9 mouse cellular contexts compared by ENCODE assay signal in genomic region chr17:27039432-27040102, GRCm38 (mm10). TPM values are rescaled to one million over a fixed set of nuclear protein-coding genes. Genes with fewer than 3 reads are reported as not detected.
DNase-seq lines count a peak whose midpoint lies in the region; ATAC-seq and TF ChIP-seq lines count a peak whose summit lies in the region.
"Had no signal": no experiment of that assay in that cellular context is flagged by ENCODE, and none has a peak within 500 bp of the region (broad histone marks: within the 10 kb centered on the region; RNA-seq: fewer than 3 reads in every experiment).

No protein-coding gene starts in this region.

- H3K27me3 ChIP-seq in forebrain, embryonic 12.5 days = peaks cover 9% of the 10 kb centered on the region; the same call in 1 of the 2 replicates
- H3K27me3 ChIP-seq in forebrain, postnatal 0 days (ENCODE audit: insufficient read depth, low read length) = no peaks in the 10 kb centered on the region
- H3K27me3 ChIP-seq in liver, postnatal 0 days (ENCODE audit: insufficient read depth, low read length) = no peaks in the 10 kb centered on the region
- no peaks in the 10 kb centered on the region for H3K27me3 ChIP-seq in embryonic facial prominence, embryonic 11.5 days (ENCODE audit: control insufficient read depth, insufficient read depth, low read length)
- H3K27me3 ChIP-seq in myocyte (ENCODE audit: control insufficient read depth, insufficient read depth, insufficient read length) = no peaks in the 10 kb centered on the region

- intact Hi-C loops in gastrocnemius, postnatal 36 days (cut with DNase I) = loop anchor here (10.0 kb wide), 1 partner anchor 475 kb away; no protein-coding TSS in a partner anchor

- H3K79me2 ChIP-seq in myocyte (ENCODE audit: control insufficient read depth, insufficient read depth) = no peaks in the 10 kb centered on the region

- H3K9ac ChIP-seq in forebrain, embryonic 12.5 days = peak overlapping the region; percentile 17; the same call in 1 of the 2 replicates
- H3K9ac ChIP-seq in forebrain, postnatal 0 days = no peak overlapping the region
- no peak overlapping the region for H3K9ac ChIP-seq in liver, postnatal 0 days (replicated peaks)
- H3K9ac ChIP-seq in embryonic facial prominence, embryonic 11.5 days (replicated peaks; ENCODE audit: low read length) = peak overlapping the region; percentile 60; the same call in 1 of the 2 replicates

- no peak for TF ChIP-seq POLR2A in myocyte (IDR thresholded peaks at IDR 0.05; ENCODE audit: insufficient read length, low read depth)

- no peak for DNase-seq in forebrain, postnatal 0 days
- DNase-seq in liver, postnatal 0 days = no peak
- DNase-seq in liver = no peak
- no peak for DNase-seq in embryonic facial prominence, embryonic 11.5 days (ENCODE audit: low spot score)
- no peak for DNase-seq in gastrocnemius, postnatal 36 days
- DNase-seq: lung, postnatal 14 days had no signal

- no peaks in the 10 kb centered on the region for H3K36me3 ChIP-seq in forebrain, embryonic 12.5 days (replicated peaks)
- H3K36me3 ChIP-seq in forebrain, postnatal 0 days (ENCODE audit: insufficient read depth) = no peaks in the 10 kb centered on the region
- no peaks in the 10 kb centered on the region for H3K36me3 ChIP-seq in liver, postnatal 0 days (replicated peaks; ENCODE audit: insufficient read depth, low read length)
- H3K36me3 ChIP-seq in embryonic facial prominence, embryonic 11.5 days (replicated peaks; ENCODE audit: control insufficient read depth, insufficient read depth, low read depth, low read length) = no peaks in the 10 kb centered on the region
- H3K36me3 ChIP-seq in myocyte (ENCODE audit: control insufficient read depth, insufficient read depth) = no peaks in the 10 kb centered on the region

- no peaks in the 10 kb centered on the region for H3K9me3 ChIP-seq in forebrain, embryonic 12.5 days
- no peaks in the 10 kb centered on the region for H3K9me3 ChIP-seq in forebrain, postnatal 0 days (ENCODE audit: low read length)
- H3K9me3 ChIP-seq in liver, postnatal 0 days (ENCODE audit: low read length) = no peaks in the 10 kb centered on the region
- H3K9me3 ChIP-seq in embryonic facial prominence, embryonic 11.5 days (replicated peaks; ENCODE audit: control insufficient read depth, low read length) = no peaks in the 10 kb centered on the region

- H3K4me2 ChIP-seq in forebrain, embryonic 12.5 days = no peak overlapping the region
- no peak overlapping the region for H3K4me2 ChIP-seq in forebrain, postnatal 0 days (ENCODE audit: low read depth)
- 0 out of 2 replicates have a peak overlapping the region, but pooled peaks have one; percentile 22 for H3K4me2 ChIP-seq in liver, postnatal 0 days (ENCODE audit: low read depth, low read length)
- H3K4me2 ChIP-seq in embryonic facial prominence, embryonic 11.5 days (ENCODE audit: low read depth, low read length) = no peak overlapping the region
- H3K4me2 ChIP-seq in myocyte (ENCODE audit: low read depth) = peak overlapping the region; percentile 68

- peak overlapping the region; percentile 69; the same call in 1 of the 2 replicates for H3K27ac ChIP-seq in forebrain, embryonic 12.5 days
- no peak overlapping the region for H3K27ac ChIP-seq in forebrain, postnatal 0 days (ENCODE audit: low read depth, low read length)
- H3K27ac ChIP-seq in liver, postnatal 0 days (ENCODE audit: low read depth) = no peak overlapping the region
- H3K27ac ChIP-seq in embryonic facial prominence, embryonic 11.5 days (replicated peaks; ENCODE audit: low read depth, low read length) = peak overlapping the region; percentile 85

- WGBS in forebrain, embryonic 12.5 days = 71% methylated on average over 10 of the region's 10 CpGs
- WGBS in forebrain, postnatal 0 days = 69% methylated on average over 10 of the region's 10 CpGs
- 62% methylated on average over 10 of the region's 10 CpGs for WGBS in liver, postnatal 0 days (ENCODE audit: insufficient replicate concordance)
- WGBS in embryonic facial prominence, embryonic 11.5 days = 60% methylated on average over 10 of the region's 10 CpGs

- TF ChIP-seq EP300 in liver, postnatal 0 days (IDR thresholded peaks at IDR 0.05; ENCODE audit: low read depth) = no peak

- no peak overlapping the region for H3K4me3 ChIP-seq in forebrain, embryonic 12.5 days (replicated peaks)
- no peak overlapping the region for H3K4me3 ChIP-seq in forebrain, postnatal 0 days (ENCODE audit: low read depth, low read length)
- H3K4me3 ChIP-seq in liver, postnatal 0 days (ENCODE audit: low read depth, low read length) = no peak overlapping the region
- no peak overlapping the region for H3K4me3 ChIP-seq in embryonic facial prominence, embryonic 11.5 days (ENCODE audit: low read depth, low read length)
- H3K4me3 ChIP-seq in myocyte = peak overlapping the region; percentile 0

- no peak for ATAC-seq in forebrain, embryonic 12.5 days (ENCODE audit: low FRiP score)
- no peak for ATAC-seq in forebrain, postnatal 0 days
- no peak for ATAC-seq in liver, postnatal 0 days
- no peak for ATAC-seq in embryonic facial prominence, embryonic 11.5 days (replicated peaks; ENCODE audit: insufficient number of reproducible peaks, low FRiP score, low TSS enrichment, low read depth)
- no peak for ATAC-seq in cerebellum, adult (ENCODE audit: insufficient number of reproducible peaks, low FRiP score, low TSS enrichment)

- no peak for TF ChIP-seq CTCF in forebrain, postnatal 0 days (IDR thresholded peaks at IDR 0.05; ENCODE audit: low read depth)
- TF ChIP-seq CTCF in liver, postnatal 0 days (IDR thresholded peaks at IDR 0.05; ENCODE audit: low read depth) = no peak

- H3K4me1 ChIP-seq in forebrain, embryonic 12.5 days = peaks cover 30% of the 10 kb centered on the region
- H3K4me1 ChIP-seq in forebrain, postnatal 0 days (ENCODE audit: insufficient read depth) = no peaks in the 10 kb centered on the region
- peaks cover 9% of the 10 kb centered on the region; the same call in 1 of the 2 replicates for H3K4me1 ChIP-seq in liver, postnatal 0 days (ENCODE audit: insufficient read depth)
- H3K4me1 ChIP-seq in embryonic facial prominence, embryonic 11.5 days (ENCODE audit: control insufficient read depth, insufficient read depth, low read length) = peaks cover 16% of the 10 kb centered on the region

- H3ac ChIP-seq in myocyte (ENCODE audit: control insufficient read depth, insufficient read length) = no peak overlapping the region

TF ChIP-seq in myocyte, 11 proteins besides CTCF, POLR2A, EP300 and RAD21:
- TF ChIP-seq POLR2AphosphoS2 (IDR thresholded peaks at IDR 0.05; ENCODE audit: insufficient read length, low read depth) = no peak
- TF ChIP-seq REST (IDR thresholded peaks at IDR 0.05; ENCODE audit: insufficient read depth, insufficient read length) = no peak
- TF ChIP-seq USF1 (IDR thresholded peaks at IDR 0.05; ENCODE audit: low read depth) = no peak
- no peak for TF ChIP-seq E2F4 (IDR thresholded peaks at IDR 0.05; ENCODE audit: insufficient read depth)
- no peak for TF ChIP-seq TCF12 (IDR thresholded peaks at IDR 0.05; ENCODE audit: insufficient read depth, poor library complexity, severe bottlenecking)
- TF ChIP-seq SRF (IDR thresholded peaks at IDR 0.05; ENCODE audit: control insufficient read depth, insufficient read length, low read depth) = no peak
- TF ChIP-seq TCF3 (IDR thresholded peaks at IDR 0.05; ENCODE audit: insufficient read length, low read depth) = no peak
- no peak for TF ChIP-seq CEBPB (IDR thresholded peaks at IDR 0.05; ENCODE audit: insufficient read depth, poor library complexity, severe bottlenecking)
- no peak for TF ChIP-seq MYOG (IDR thresholded peaks at IDR 0.05; ENCODE audit: control insufficient read depth in 1 of 3, insufficient read depth in 1 of 3, insufficient read length in 2 of 3, low read depth in 2 of 3)
- TF ChIP-seq MYOD1 (IDR thresholded peaks at IDR 0.05; ENCODE audit: control insufficient read depth in 1 of 3, insufficient read length in 2 of 3, low read depth in 2 of 3) = no peak
- TF ChIP-seq MAX (IDR thresholded peaks at IDR 0.05; ENCODE audit: low read depth) = no peak

RNA-seq across cellular contexts. Expression of gene Bak1, which starts 10.8 kb away (rescaled TPM):
- polyA plus RNA-seq in forebrain, embryonic 12.5 days (2016; fragmentation: Nextera tagmentation; extraction: Ambion mirVana) = 3.0 and 3.1 TPM in 2 replicates
- total RNA-seq in forebrain, postnatal 0 days (2014; rRNA removed) = 36.5 and 48.1 TPM in 2 replicates
- 2.5 and 3.5 TPM in 2 replicates for polyA plus RNA-seq in forebrain, postnatal 0 days (2015; fragmentation: Nextera tagmentation; extraction: Ambion mirVana)
- 2.7 and 2.9 TPM in 2 replicates for polyA plus RNA-seq in liver, postnatal 0 days (2015; fragmentation: Nextera tagmentation; extraction: Ambion mirVana)
- 12.9 and 14.3 TPM in 2 replicates for polyA plus RNA-seq in embryonic facial prominence, embryonic 11.5 days (2014; fragmentation: Nextera tagmentation; extraction: Ambion mirVana)
- polyA plus RNA-seq in myocyte (2012; fragmentation: generic; extraction: Trizol) = 113 TPM
- total RNA-seq in gastrocnemius, postnatal 36 days (2021) = 10 to 100 TPM; 20.9 to 21.4 TPM

RNA-seq across cellular contexts. Expression of gene Itpr3, which starts 17.5 kb away (rescaled TPM):
- 1.6 and 3.3 TPM in 2 replicates for polyA plus RNA-seq in forebrain, embryonic 12.5 days (2016; fragmentation: Nextera tagmentation; extraction: Ambion mirVana)
- total RNA-seq in forebrain, postnatal 0 days (2014; rRNA removed) = 1.8 and 2.9 TPM in 2 replicates
- polyA plus RNA-seq in forebrain, postnatal 0 days (2015; fragmentation: Nextera tagmentation; extraction: Ambion mirVana) = 0.30 TPM in 2 replicates
- polyA plus RNA-seq in liver, postnatal 0 days (2015; fragmentation: Nextera tagmentation; extraction: Ambion mirVana) = 0.36 and 0.45 TPM in 2 replicates
- 1.5 and 1.7 TPM in 2 replicates for polyA plus RNA-seq in embryonic facial prominence, embryonic 11.5 days (2014; fragmentation: Nextera tagmentation; extraction: Ambion mirVana)
- 22.2 TPM for polyA plus RNA-seq in myocyte (2012; fragmentation: generic; extraction: Trizol)
- total RNA-seq in gastrocnemius, postnatal 36 days (2021) = 1 to 10 TPM; 1.8 to 2.2 TPM

Comparison
In these comparisons a context has a peak if more than half of its experiments do, and no peak if none do; other contexts are left out.
1. H3K27ac ChIP-seq: peak in forebrain, embryonic 12.5 days (single experiment) and embryonic facial prominence, embryonic 11.5 days (single experiment); none in forebrain, postnatal 0 days (single experiment) and liver, postnatal 0 days (single experiment).
2. H3K9ac ChIP-seq: peak in forebrain, embryonic 12.5 days (single experiment) and embryonic facial prominence, embryonic 11.5 days (single experiment); none in forebrain, postnatal 0 days (single experiment) and liver, postnatal 0 days (single experiment).
3. H3K4me2 ChIP-seq: peak in liver, postnatal 0 days (single experiment) and myocyte (single experiment); none in forebrain, embryonic 12.5 days (single experiment), forebrain, postnatal 0 days (single experiment) and embryonic facial prominence, embryonic 11.5 days (single experiment).